Mouse (Mus musculus) layer of hippocampus, adult 11-12 months (tissue): ENCODE data around the gene Oxa1l.
"Not testable (repeated sequence)": the region's sequence is repeated elsewhere in the genome, so short reads cannot be mapped to it uniquely, and the experiment has no call there.

Experiments used
- DNase-seq: peaks from one replicate; pipeline ENCODE4 v3.0.0; 2022; ENCODE audit warnings: low spot score

Oxa1l gene

GRCm38 (mm10) chr14:54360577-54361340, at the start of gene Oxa1l:
Oxa1l (plus strand) TSS chr14:54360834.
- peak; percentile 96 for DNase-seq

GRCm38 (mm10) chr14:54311763-54312162, 48.9 kb upstream of the Oxa1l start:
- no peak for DNase-seq

DNA sequence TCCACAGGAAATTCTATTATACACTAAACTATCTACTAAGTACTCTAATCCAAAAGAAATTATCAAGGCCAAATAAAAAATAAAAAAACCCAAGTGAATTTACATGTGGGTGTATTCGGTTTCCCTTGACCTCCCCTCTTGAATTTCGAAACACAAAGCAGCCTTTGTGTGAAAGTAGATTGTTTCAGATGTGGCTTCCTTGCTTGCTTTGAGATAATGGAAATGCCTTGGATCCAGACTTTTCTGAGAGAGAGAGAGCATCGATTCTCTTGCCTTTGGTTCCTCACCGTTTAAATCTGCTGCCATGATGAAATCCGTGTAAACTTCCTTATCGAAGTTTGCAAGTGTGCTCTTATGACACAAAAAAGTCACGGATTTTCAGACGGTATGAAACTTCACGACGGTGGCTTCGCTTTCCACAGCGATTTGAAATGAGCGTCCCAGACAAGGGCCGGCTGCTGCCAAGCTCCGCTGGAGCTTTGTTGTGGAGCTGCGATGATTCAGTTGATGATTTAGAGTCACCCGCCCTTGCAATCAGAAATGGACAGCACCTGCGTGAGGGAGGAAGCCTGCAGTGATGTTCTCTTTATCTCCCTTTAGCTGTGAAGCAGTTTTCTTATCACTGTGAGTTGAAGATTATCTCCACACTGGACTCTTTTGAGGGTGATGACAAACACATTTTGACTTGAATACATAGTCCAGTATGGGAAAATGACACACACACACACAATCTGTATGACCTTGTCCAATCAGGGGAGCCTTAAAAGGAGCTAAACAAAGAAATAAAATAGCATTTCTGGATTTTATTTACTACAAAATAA, 38.9 kb upstream of the Oxa1l start:
- no peak for DNase-seq

DNA sequence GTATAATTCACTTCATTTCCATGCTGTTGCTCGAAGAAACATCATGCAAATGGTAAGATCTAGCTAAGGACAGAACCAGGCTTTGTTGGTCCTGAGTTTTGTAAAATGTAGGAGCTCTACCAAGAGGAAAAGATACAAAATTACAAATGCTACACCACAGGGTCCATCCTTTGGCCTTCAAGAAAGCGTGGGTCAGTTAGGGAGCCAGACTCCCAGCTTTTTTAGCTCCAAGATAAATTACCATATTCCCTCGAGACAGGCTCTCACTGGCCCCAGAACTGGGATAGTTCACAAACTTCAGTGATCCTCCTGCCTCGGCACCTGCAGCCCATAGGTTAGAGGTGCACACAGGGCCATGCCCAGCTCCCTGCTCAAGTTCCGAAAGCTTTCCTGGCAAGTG, 36.1 kb upstream of the Oxa1l start:
- DNase-seq = no peak

DNA sequence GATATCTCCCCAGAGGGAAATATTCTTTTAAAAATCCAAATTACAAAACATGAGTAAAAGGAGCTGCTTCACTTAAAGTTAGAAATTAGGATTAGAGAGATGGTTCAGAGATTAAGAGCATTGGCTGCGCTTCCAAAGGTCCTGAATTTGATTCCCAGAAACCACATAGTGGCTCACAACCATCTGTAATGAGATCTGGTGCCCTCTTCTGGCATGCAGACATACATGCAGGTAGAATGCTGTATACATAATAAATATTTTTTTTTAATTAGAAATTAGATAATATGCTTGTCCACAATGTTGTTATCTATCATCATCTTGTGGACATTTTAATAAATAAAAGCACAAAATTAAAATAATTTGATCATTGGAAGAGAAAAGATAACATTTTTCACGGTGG, 32.1 kb upstream of the Oxa1l start:
- no peak for DNase-seq

- DNase-seq = no peak
Measured at GRCm38 (mm10) chr14:54329201-54329600, 31.4 kb upstream of the Oxa1l start.

DNA sequence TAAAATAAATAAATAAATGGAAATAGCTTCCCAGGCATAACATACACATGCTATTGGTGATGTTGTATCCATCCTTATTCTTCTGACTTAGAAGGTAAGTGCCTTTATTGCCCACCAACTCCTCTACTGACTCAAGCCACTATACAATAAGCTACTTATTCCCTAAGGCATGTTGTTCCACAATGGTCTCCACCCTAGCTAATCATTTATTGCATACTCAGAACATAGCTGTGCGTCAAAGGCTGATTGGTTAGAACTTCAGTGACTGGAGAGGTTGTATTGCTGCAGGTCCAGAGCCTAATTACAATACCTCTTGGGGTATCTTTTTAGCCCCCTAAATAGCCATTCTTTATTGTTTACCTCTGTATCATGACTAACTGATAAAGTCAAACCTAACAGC, 29.5 kb upstream of the Oxa1l start:
- DNase-seq = no peak

DNA sequence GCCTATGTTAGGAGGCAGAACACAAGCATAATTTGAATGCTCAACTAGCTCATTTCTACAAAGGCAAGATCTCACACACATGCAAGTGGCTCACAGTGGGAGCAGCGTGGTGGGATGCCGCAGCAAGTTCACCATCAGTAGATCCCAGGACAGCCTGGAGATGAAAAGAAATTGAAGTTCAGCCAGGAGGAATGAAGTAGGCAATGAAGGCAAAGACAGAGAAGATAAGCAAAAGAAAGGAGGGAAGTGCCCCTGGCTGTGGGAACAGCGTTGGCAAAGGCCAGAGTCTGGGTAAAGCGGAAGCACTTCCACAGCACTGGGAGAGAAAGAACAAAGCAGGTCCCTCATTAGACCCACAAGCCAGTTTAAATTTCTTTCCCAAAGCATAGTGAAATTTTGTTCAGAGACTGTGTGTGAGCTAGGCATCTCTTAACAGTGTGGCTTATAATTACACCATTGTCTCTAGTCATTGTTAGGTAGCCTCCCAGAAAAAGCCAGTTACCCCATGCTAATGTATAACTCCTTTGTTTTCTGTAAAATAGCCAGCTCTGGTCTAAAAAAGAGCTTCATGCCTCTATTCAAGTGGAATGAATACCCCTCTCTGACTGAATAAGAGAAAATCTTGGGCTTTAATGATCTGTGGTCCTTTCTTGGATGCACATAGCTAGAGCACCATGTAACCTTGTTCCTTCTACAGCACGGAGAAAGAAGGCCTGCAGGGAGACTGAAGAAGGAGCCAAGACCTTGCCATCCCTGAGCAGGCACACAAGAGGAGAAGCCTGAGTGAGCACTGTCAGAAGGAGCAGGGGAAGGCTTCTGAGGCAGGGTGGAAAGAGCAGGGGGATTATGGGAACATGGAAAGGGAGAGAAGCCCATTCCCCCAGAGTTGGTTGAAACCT, 28.2 kb upstream of the Oxa1l start:
- DNase-seq = no peak

- no peak for DNase-seq
Measured at GRCm38 (mm10) chr14:54333452-54334189, 27.0 kb upstream of the Oxa1l start.

DNA sequence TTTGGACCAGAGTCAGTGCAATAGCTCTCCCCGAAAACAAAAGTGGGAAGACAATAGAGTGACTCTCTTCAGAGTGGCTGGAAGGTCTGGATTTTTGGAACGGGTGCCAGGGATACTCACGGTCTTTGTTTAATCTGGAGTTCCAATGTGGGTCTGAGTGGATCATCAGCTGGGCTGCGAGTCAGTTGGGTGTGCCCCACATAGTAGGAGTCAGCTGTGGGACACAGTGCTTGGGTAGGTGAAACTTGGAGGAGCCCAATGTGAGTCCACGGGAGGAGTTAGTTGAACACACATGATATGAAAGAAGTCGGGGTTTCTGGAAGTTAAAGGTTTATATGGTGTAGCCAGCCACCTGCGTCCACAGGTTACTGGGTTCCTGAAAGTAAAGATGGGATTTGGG, 19.8 kb upstream of the Oxa1l start:
- DNase-seq = no peak

GRCm38 (mm10) chr14:54341807-54342206, 18.8 kb upstream of the Oxa1l start:
- not testable (repeated sequence) for DNase-seq

- not testable (repeated sequence) for DNase-seq
Measured at GRCm38 (mm10) chr14:54350773-54351541, 9.7 kb upstream of the Oxa1l start.

GRCm38 (mm10) chr14:54352314-54352713, 8.3 kb upstream of the Oxa1l start:
- no peak for DNase-seq

- DNase-seq = no peak
Measured at GRCm38 (mm10) chr14:54354406-54354805, 6.2 kb upstream of the Oxa1l start.

GRCm38 (mm10) chr14:54363156-54363555, 2.5 kb downstream of the Oxa1l start:
- DNase-seq = no peak

DNA sequence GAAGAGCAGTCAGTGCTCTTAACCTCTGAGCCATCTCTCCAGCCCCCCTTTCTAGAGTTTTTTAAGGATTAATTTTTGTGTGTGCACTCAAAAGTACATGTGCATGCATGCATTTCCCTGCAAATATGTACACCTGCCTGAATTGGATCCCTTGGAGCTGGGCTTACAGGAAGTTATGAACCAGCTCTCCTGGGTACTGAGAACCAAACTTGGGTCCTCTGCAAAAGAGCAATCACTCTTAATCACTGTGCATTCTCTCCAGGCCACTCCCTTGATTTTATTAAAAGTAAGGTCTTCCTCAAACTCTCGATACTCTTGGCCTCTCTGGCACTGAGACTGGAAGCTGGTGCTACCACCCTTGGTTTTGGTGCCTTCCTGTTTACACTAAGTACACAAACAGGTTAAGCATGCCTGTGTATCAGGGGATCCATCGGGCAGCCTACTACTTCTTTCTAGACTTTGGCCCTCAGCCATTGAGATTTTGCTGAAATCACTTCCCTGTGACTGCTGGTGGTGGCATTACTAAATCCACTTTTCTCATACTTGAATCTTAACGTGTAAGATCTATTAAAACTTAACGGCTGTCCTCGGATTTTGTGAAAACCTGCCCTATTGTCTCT, 4.5 kb downstream of the Oxa1l start:
- no peak for DNase-seq

DNA sequence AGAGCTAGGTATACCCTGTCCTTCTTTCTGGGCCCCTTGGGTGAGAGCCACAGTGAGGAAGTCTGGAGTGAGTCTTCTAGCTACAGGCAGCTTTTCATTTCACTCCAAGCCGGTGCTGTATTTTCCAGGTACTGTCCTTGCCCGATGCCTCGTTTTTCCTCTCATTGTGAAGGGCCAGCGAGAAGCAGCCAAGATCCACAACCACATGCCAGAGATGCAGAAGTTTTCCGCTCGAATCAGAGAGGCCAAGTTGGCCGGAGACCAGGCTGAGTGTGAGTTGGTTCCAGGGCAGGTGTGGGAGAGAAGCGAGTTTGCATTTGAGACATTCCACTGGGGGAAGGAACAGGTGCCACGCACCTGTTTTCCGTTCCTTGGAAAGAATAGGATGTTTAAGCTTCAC, 5.9 kb downstream of the Oxa1l start:
- DNase-seq = no peak

DNA sequence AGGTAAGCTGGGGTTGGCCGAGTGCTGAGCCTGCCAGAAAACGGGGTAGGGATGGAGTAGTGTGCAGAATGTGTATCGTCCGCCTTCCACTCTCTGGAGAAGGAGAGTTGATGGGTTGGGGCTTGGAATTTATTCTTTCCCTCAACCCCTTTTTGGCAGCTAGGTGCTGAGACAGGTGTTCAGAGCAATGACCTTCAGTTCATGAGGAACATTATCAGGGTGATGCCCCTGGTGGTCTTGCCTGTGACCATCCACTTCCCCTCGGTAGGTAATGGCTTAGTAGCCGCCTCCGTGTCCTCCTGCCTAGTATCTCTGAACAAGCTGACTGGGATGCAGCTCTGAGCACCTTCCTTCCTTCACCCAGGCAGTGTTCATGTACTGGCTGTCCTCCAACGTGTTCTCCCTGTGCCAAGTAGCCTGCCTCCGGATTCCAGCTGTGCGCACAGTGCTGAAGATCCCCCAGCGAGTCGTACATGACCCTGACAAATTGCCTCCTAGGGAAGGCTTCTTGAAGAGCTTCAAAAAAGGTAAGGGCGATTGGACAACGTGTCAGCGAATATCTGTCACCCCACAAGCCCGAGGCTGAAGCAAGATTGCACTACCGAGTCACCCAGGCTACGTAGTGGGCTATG, 6.9 kb downstream of the Oxa1l start:
- DNase-seq = no peak

DNA sequence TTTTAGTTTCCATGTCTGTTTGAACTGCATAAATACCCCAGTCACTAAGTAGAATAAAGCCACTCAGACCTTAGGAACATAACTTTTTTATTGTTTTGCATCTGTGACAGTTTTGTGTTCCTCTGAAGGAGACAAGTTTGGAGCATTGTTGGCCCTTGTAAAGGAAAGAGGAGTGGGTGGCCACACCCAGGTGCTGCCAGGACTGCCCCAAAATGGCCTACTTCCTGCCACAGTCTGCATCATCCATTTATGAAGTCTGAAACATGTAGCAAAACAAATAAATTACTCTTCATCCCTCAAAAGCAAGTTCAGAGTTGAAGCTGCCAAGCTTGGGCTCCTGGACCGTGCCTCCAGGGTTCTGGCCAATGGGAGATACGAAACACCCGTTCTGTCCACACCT, 8.7 kb downstream of the Oxa1l start:
- no peak for DNase-seq

- DNase-seq = no peak
Measured at GRCm38 (mm10) chr14:54370595-54370994, 10.0 kb downstream of the Oxa1l start.
